Mouse (Mus musculus) spleen, adult 2 months (tissue): ENCODE data around the gene Epm2aip1. TPM values are rescaled to one million over a fixed set of nuclear protein-coding genes. Genes with fewer than 3 reads are reported as not detected.
A peak's percentile ranks its signal among the peaks of the same experiment; 100 is the strongest.

Source experiments
- DNase-seq, 2 experiments: peaks; one replicate each; pipeline versions ENCODE4 v3.0.0 to v3.0.0-alpha.2; 2012 to 2021; ENCODE audit warnings: low spot score in 2 of 2, low read depth in 1 of 2
- H3K27ac ChIP-seq: fragments of 200-500 bp; 2 replicates; pipeline ENCODE4 v1.5.1; 2012; ENCODE audit warnings: low read length, inconsistent platforms; ENCODE audit not compliant: insufficient read depth
- H3K27me3 ChIP-seq: fragments of 200-500 bp; 2 replicates; pipeline ENCODE4 v1.6.1; 2012; ENCODE audit warnings: mild to moderate bottlenecking, moderate library complexity, low read length, inconsistent platforms; ENCODE audit not compliant: control insufficient read depth, insufficient read depth
- H3K36me3 ChIP-seq: fragments of 200-500 bp; 2 replicates; pipeline ENCODE4 v1.6.1; 2012; ENCODE audit warnings: mild to moderate bottlenecking, low read length, inconsistent platforms; ENCODE audit not compliant: control insufficient read depth, insufficient read depth
- H3K4me1 ChIP-seq: fragments of 200-500 bp; 2 replicates; pipeline ENCODE4 v1.6.1; 2011; ENCODE audit warnings: inconsistent platforms; ENCODE audit not compliant: control insufficient read depth, insufficient read depth, insufficient read length
- H3K4me3 ChIP-seq: fragments of 200-500 bp; 2 replicates; pipeline ENCODE4 v1.5.1; 2011; ENCODE audit warnings: mild to moderate bottlenecking, inconsistent platforms; ENCODE audit not compliant: insufficient read depth, insufficient read length; ENCODE audit errors: extremely low read depth
- CTCF ChIP-seq: fragments of 200-500 bp; IDR thresholded peaks from 2 replicates; pipeline ENCODE4 v1.5.1; 2011; ENCODE audit warnings: mild to moderate bottlenecking, inconsistent platforms; ENCODE audit not compliant: insufficient read depth, insufficient read length, insufficient replicate concordance; ENCODE audit errors: extremely low read depth
- POLR2A ChIP-seq: fragments of 200-500 bp; IDR thresholded peaks from 2 replicates; pipeline ENCODE4 v1.6.1; 2011; ENCODE audit warnings: low read depth, low read length, inconsistent platforms
- WGBS: fragments of 180-500 bp; shearing (Covaris S2); methylation state at CpG from one replicate; pipeline ENCODE4 v1.1.7; 2018; 5-methylcytosine and 5-hydroxymethylcytosine counted together
- polyA plus RNA-seq: library from polyadenylated mRNA; depleted of rRNA; stranded (reverse); fragments of >200 nt; gene quantifications from 2 replicates; pipeline ENCODE4 v1.2.3, GENCODE M21; 2012; rRNA removed

Gene Epm2aip1
- 5.0 and 5.2 TPM in 2 replicates for polyA plus RNA-seq

GRCm38 (mm10) chr9:111271434-111272160 lies at the start of gene Epm2aip1, which contains the start of gene Mlh1:
Gene Epm2aip1 (plus strand): TSS chr9:111271929.
Gene Mlh1 (minus strand): TSS chr9:111271791.
- Histone ChIP-seq H3K4me3 (peak within 1 kb of the TSS; percentile 67), H3K27ac (peak within 1 kb of the TSS; percentile 90), H3K36me3 (peaks cover 2% of the 10 kb centered on the region; the same call in 1 of the 2 replicates), H3K4me1 (peaks cover 14% of the 10 kb centered on the region), H3K27me3 (no peaks in the 10 kb centered on the region)
- TF ChIP-seq CTCF (no peak), POLR2A (peak; percentile 96)
- DNase-seq: peak; percentile 99 to 100
- WGBS: under 1% methylated on average over 63 of the region's 64 CpGs

- no peak overlapping the region for H3K4me3 ChIP-seq
- H3K36me3 ChIP-seq: peaks cover 25% of the 10 kb centered on the region
- no peak overlapping the region for H3K27ac ChIP-seq
- 96% methylated on average over 5 of the region's 5 CpGs for WGBS
- no peaks in the 10 kb centered on the region for H3K27me3 ChIP-seq
- DNase-seq: no peak
- TF ChIP-seq POLR2A (no peak), CTCF (no peak)
- no peaks in the 10 kb centered on the region for H3K4me1 ChIP-seq
Observed at GRCm38 (mm10) chr9:111223406-111223805, 48.3 kb upstream of the Epm2aip1 start.

GRCm38 (mm10) chr9:111228446-111228845 lies 43.3 kb upstream of the Epm2aip1 start:
- no peak for DNase-seq
- peaks cover 48% of the 10 kb centered on the region for H3K36me3 ChIP-seq
- no peak overlapping the region for H3K27ac ChIP-seq
- no peak for TF ChIP-seq POLR2A
- TF ChIP-seq CTCF: no peak
- H3K27me3 ChIP-seq: no peaks in the 10 kb centered on the region
- H3K4me1 ChIP-seq: no peaks in the 10 kb centered on the region
- no peak overlapping the region for H3K4me3 ChIP-seq
- 93% methylated on average over 5 of the region's 5 CpGs for WGBS

- no peak overlapping the region for H3K27ac ChIP-seq
- peaks cover 50% of the 10 kb centered on the region for H3K36me3 ChIP-seq
- H3K4me1 ChIP-seq: no peaks in the 10 kb centered on the region
- 92% methylated on average over 9 of the region's 9 CpGs for WGBS
- TF ChIP-seq POLR2A (no peak), CTCF (no peak)
- H3K4me3 ChIP-seq: no peak overlapping the region
- no peak for DNase-seq
- no peaks in the 10 kb centered on the region for H3K27me3 ChIP-seq
Observed at GRCm38 (mm10) chr9:111234701-111235100, 37.0 kb upstream of the Epm2aip1 start.

GRCm38 (mm10) chr9:111237726-111238125 lies 34.0 kb upstream of the Epm2aip1 start:
- H3K27ac ChIP-seq: no peak overlapping the region
- no peak overlapping the region for H3K4me3 ChIP-seq
- H3K4me1 ChIP-seq: no peaks in the 10 kb centered on the region
- no peak for DNase-seq
- peaks cover 53% of the 10 kb centered on the region for H3K36me3 ChIP-seq
- no peaks in the 10 kb centered on the region for H3K27me3 ChIP-seq
- TF ChIP-seq CTCF (no peak), POLR2A (no peak)

GRCm38 (mm10) chr9:111239821-111240220 lies 31.9 kb upstream of the Epm2aip1 start:
- Histone ChIP-seq H3K4me1 (no peaks in the 10 kb centered on the region), H3K36me3 (peaks cover 46% of the 10 kb centered on the region), H3K27me3 (no peaks in the 10 kb centered on the region), H3K4me3 (no peak overlapping the region), H3K27ac (no peak overlapping the region)
- WGBS: 89% methylated on average over 4 of the region's 4 CpGs
- TF ChIP-seq POLR2A (no peak), CTCF (no peak)
- no peak for DNase-seq

- Histone ChIP-seq H3K27ac (no peak overlapping the region), H3K27me3 (no peaks in the 10 kb centered on the region), H3K4me1 (no peaks in the 10 kb centered on the region), H3K4me3 (no peak overlapping the region), H3K36me3 (peaks cover 31% of the 10 kb centered on the region)
- no peak for DNase-seq
- 97% methylated on average over 6 of the region's 6 CpGs for WGBS
- TF ChIP-seq CTCF (no peak), POLR2A (no peak)
Observed at GRCm38 (mm10) chr9:111243384-111243783, 28.3 kb upstream of the Epm2aip1 start.
